Mouse (Mus musculus) adrenal gland, postnatal 36 days (tissue): ENCODE measurements at regions not wholly inside any gene's neighbourhood (a gene's known extent, or its start where the extent isn't known, plus 50 kb on each side); places are given as distances from the start of the nearest gene placed in this dataset.
A peak's percentile ranks its signal among the peaks of the same experiment; 100 is the strongest.

Experiments used
- DNase-seq, 2 experiments: peaks; one replicate each; pipeline ENCODE4 v3.0.0; 2021; ENCODE audit warnings: mixed read lengths in 1 of 2

GRCm38 (mm10) chr9:98690839-98691516 lies 89.5 kb upstream of the Mrps22 start:
- peak; percentile 63 to 78 for DNase-seq

GRCm38 (mm10) chr9:98685548-98685947 lies 84.1 kb upstream of the Mrps22 start:
- DNase-seq = no peak

- no peak for DNase-seq
Observed at GRCm38 (mm10) chr9:98684336-98684735, 82.9 kb upstream of the Mrps22 start.

- no peak for DNase-seq
Observed at GRCm38 (mm10) chr9:98675612-98676011, 74.2 kb upstream of the Mrps22 start.

GRCm38 (mm10) chr9:98673461-98674114 lies 72.1 kb upstream of the Mrps22 start:
- no peak for DNase-seq

- DNase-seq = no peak
Observed at GRCm38 (mm10) chr9:98672361-98672760, 70.9 kb upstream of the Mrps22 start.

GRCm38 (mm10) chr9:98668423-98669330 lies 67.2 kb upstream of the Mrps22 start:
- no peak for DNase-seq

- no peak for DNase-seq
Observed at GRCm38 (mm10) chr9:98667072-98667471, 65.6 kb upstream of the Mrps22 start.

- no peak for DNase-seq
Observed at GRCm38 (mm10) chr9:98663011-98663410, 61.6 kb upstream of the Mrps22 start.

GRCm38 (mm10) chr9:98651681-98652080 lies 50.2 kb upstream of the Mrps22 start:
- peak; percentile 55 to 74 for DNase-seq
